Mouse (Mus musculus): ENCODE measurements around the gene Prkn. TPM values are rescaled to one million over a fixed set of nuclear protein-coding genes. Genes with fewer than 3 reads are reported as not detected.

Prkn gene
- polyA plus RNA-seq, 1 experiment from 2014 or later: 2.2 TPM

DNA sequence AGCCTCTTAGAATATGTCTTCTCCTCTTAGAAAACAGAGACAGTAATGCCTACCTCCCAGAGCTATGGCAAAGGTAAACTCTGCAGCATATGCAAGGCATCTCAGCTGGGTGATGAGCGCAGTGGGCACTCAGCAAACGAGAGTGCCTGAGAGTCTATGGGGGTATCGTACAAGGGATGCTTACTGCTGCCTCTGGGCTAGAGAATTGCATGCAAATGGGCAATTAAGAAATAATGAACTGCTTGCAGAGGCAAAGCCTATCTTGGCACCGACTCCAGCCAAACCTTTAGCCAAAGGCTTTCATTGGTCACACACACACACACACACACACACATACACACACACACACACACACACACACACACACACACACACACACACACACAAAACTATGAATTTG is 290.7 kb downstream of the Prkn start:
- Histone ChIP-seq H3K4me3 (replicated peaks; ENCODE audit: low read length) (no peak overlapping the region), H3K4me2 (ENCODE audit: low read depth, low read length) (no peak overlapping the region), H3K27me3 (ENCODE audit: control insufficient read depth, insufficient read depth, low read length) (no peaks in the 10 kb centered on the region), H3K4me1 (ENCODE audit: control insufficient read depth, insufficient read depth, low read length) (no peaks in the 10 kb centered on the region), H3K9me3 (replicated peaks; ENCODE audit: control insufficient read depth, low read length) (no peaks in the 10 kb centered on the region), H3K36me3 (ENCODE audit: control insufficient read depth, insufficient read depth, low read length) (no peaks in the 10 kb centered on the region), H3K9ac (ENCODE audit: low read length) (no peak overlapping the region), H3K27ac (ENCODE audit: low read length) (no peak overlapping the region)
- 76% methylated on average over 4 of the region's 4 CpGs for WGBS
- no peak for ATAC-seq (ENCODE audit: insufficient read depth, low FRiP score)

DNA sequence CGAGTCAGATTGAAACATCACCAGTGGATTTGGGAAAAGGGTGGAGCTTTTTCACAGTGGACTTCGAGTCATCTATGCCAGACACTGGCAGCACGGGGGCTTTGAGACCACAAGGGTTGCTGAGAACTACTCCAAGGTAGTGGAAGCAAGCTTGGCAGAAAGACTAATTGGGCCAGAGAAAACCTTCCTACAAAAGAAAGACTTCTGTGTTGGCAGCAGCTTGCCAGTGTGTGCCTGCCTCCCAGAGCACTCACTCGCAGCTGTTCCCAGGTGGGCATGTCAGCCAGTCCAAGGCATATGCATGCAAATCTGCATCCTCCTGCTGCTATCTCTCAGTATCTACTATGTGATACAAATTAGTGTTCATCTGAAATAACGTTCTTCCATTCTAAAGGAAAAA is 302.1 kb downstream of the Prkn start:
- Histone ChIP-seq H3K27ac (ENCODE audit: low read length) (no peak overlapping the region), H3K4me1 (ENCODE audit: control insufficient read depth, insufficient read depth, low read length) (no peaks in the 10 kb centered on the region), H3K4me3 (replicated peaks; ENCODE audit: low read length) (no peak overlapping the region), H3K9ac (ENCODE audit: low read length) (no peak overlapping the region), H3K27me3 (ENCODE audit: control insufficient read depth, insufficient read depth, low read length) (no peaks in the 10 kb centered on the region), H3K36me3 (ENCODE audit: control insufficient read depth, insufficient read depth, low read length) (no peaks in the 10 kb centered on the region), H3K4me2 (ENCODE audit: low read depth, low read length) (no peak overlapping the region), H3K9me3 (replicated peaks; ENCODE audit: control insufficient read depth, low read length) (no peaks in the 10 kb centered on the region)
- ATAC-seq (ENCODE audit: insufficient read depth, low FRiP score): no peak
- WGBS: 66% methylated on average over 5 of the region's 5 CpGs

- 76% methylated on average over 3 of the region's 3 CpGs for WGBS
- no peaks in the 10 kb centered on the region for H3K4me1 ChIP-seq (ENCODE audit: control insufficient read depth, insufficient read depth, low read length)
- no peaks in the 10 kb centered on the region for H3K36me3 ChIP-seq (ENCODE audit: control insufficient read depth, insufficient read depth, low read length)
- no peak overlapping the region for H3K9ac ChIP-seq (ENCODE audit: low read length)
- no peak overlapping the region for H3K4me2 ChIP-seq (ENCODE audit: low read depth, low read length)
- H3K4me3 ChIP-seq (replicated peaks; ENCODE audit: low read length): no peak overlapping the region
- H3K27ac ChIP-seq (ENCODE audit: low read length): no peak overlapping the region
- no peak for ATAC-seq (ENCODE audit: insufficient read depth, low FRiP score)
- H3K9me3 ChIP-seq (replicated peaks; ENCODE audit: control insufficient read depth, low read length): no peaks in the 10 kb centered on the region
- H3K27me3 ChIP-seq (ENCODE audit: control insufficient read depth, insufficient read depth, low read length): no peaks in the 10 kb centered on the region
Observed at GRCm38 (mm10) chr17:11156119-11156518, 315.9 kb downstream of the Prkn start.

GRCm38 (mm10) chr17:11157536-11157935 is 317.4 kb downstream of the Prkn start:
- WGBS: 74% methylated on average over 7 of the region's 7 CpGs

GRCm38 (mm10) chr17:11161436-11161835 is 321.3 kb downstream of the Prkn start:
- WGBS: 78% methylated on average over 1 of the region's 1 CpGs
- no peaks in the 10 kb centered on the region for H3K36me3 ChIP-seq (ENCODE audit: control insufficient read depth, insufficient read depth, low read length)
- no peak overlapping the region for H3K4me3 ChIP-seq (replicated peaks; ENCODE audit: low read length)
- H3K4me1 ChIP-seq (ENCODE audit: control insufficient read depth, insufficient read depth, low read length): no peaks in the 10 kb centered on the region
- H3K4me2 ChIP-seq (ENCODE audit: low read depth, low read length): no peak overlapping the region
- H3K27me3 ChIP-seq (ENCODE audit: control insufficient read depth, insufficient read depth, low read length): no peaks in the 10 kb centered on the region
- no peaks in the 10 kb centered on the region for H3K9me3 ChIP-seq (replicated peaks; ENCODE audit: control insufficient read depth, low read length)
- H3K27ac ChIP-seq (ENCODE audit: low read length): no peak overlapping the region
- no peak overlapping the region for H3K9ac ChIP-seq (ENCODE audit: low read length)
- no peak for ATAC-seq (ENCODE audit: insufficient read depth, low FRiP score)

More at GRCm38 (mm10) chr17:11157536-11157935, 317.4 kb downstream of the Prkn start:
- no peaks in the 10 kb centered on the region for H3K4me1 ChIP-seq (ENCODE audit: control insufficient read depth, insufficient read depth, low read length)
- no peak for ATAC-seq (ENCODE audit: insufficient read depth, low FRiP score)
- H3K9me3 ChIP-seq (replicated peaks; ENCODE audit: control insufficient read depth, low read length): no peaks in the 10 kb centered on the region
- H3K27ac ChIP-seq (ENCODE audit: low read length): no peak overlapping the region
- no peaks in the 10 kb centered on the region for H3K36me3 ChIP-seq (ENCODE audit: control insufficient read depth, insufficient read depth, low read length)
- no peak overlapping the region for H3K4me2 ChIP-seq (ENCODE audit: low read depth, low read length)
- no peak overlapping the region for H3K4me3 ChIP-seq (replicated peaks; ENCODE audit: low read length)
- H3K27me3 ChIP-seq (ENCODE audit: control insufficient read depth, insufficient read depth, low read length): no peaks in the 10 kb centered on the region
- H3K9ac ChIP-seq (ENCODE audit: low read length): no peak overlapping the region

DNA sequence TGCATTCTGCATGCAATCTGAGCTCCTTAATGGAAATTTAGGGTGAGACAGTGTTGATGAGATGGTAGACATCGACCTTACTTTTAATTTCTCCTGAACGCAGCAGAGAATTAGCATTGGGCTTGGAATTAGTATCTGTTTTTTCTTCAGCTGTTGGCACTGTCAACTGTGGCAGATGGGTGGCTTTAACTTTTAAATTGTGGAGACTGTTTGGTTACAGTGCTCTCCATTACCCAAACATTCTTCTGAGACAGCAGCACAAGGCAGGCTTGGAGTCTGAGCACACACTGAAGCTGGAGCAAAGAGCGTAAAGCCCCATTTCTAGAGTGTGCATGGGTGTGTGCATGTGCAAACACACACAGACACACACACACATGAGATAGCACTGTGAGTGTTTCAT is 322.6 kb downstream of the Prkn start:
- Histone ChIP-seq H3K4me3 (replicated peaks; ENCODE audit: low read length) (no peak overlapping the region), H3K9me3 (replicated peaks; ENCODE audit: control insufficient read depth, low read length) (no peaks in the 10 kb centered on the region), H3K4me2 (ENCODE audit: low read depth, low read length) (no peak overlapping the region), H3K9ac (ENCODE audit: low read length) (no peak overlapping the region), H3K36me3 (ENCODE audit: control insufficient read depth, insufficient read depth, low read length) (no peaks in the 10 kb centered on the region), H3K27ac (ENCODE audit: low read length) (no peak overlapping the region), H3K4me1 (ENCODE audit: control insufficient read depth, insufficient read depth, low read length) (no peaks in the 10 kb centered on the region), H3K27me3 (ENCODE audit: control insufficient read depth, insufficient read depth, low read length) (no peaks in the 10 kb centered on the region)
- WGBS: 61% methylated on average over 3 of the region's 3 CpGs
- no peak for ATAC-seq (ENCODE audit: insufficient read depth, low FRiP score)

DNA sequence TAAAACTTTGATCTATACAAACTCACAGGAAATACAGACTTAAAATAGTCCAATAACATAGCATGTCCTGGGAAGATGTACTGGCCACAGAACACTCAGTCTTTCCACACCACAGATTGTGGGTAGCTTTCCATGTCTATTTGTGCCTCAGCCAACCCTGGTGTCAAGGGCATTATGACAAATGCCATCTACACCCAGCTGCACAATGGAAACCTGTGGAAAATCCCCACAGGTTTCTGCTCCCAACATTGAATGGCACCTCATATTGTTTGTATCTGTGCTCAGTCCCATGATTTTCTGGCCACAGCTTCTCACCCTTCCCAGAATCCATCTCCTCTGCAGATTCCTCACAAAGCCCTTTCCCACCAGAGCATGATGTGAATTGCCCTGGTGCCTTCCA is 347.2 kb downstream of the Prkn start:
- ATAC-seq (ENCODE audit: insufficient read depth, low FRiP score): no peak
- Histone ChIP-seq H3K27me3 (ENCODE audit: control insufficient read depth, insufficient read depth, low read length) (no peaks in the 10 kb centered on the region), H3K4me2 (ENCODE audit: low read depth, low read length) (no peak overlapping the region)

GRCm38 (mm10) chr17:11188494-11188893 is 348.3 kb downstream of the Prkn start:
- WGBS: 62% methylated on average over 4 of the region's 4 CpGs
- no peak for ATAC-seq (ENCODE audit: insufficient read depth, low FRiP score)
- H3K27ac ChIP-seq (ENCODE audit: low read length): no peak overlapping the region

More for the DNA sequence above, 347.2 kb downstream of the Prkn start:
- no peaks in the 10 kb centered on the region for H3K36me3 ChIP-seq (ENCODE audit: control insufficient read depth, insufficient read depth, low read length)
- no peaks in the 10 kb centered on the region for H3K9me3 ChIP-seq (replicated peaks; ENCODE audit: control insufficient read depth, low read length)
- H3K4me3 ChIP-seq (replicated peaks; ENCODE audit: low read length): no peak overlapping the region
- H3K27ac ChIP-seq (ENCODE audit: low read length): no peak overlapping the region
- H3K4me1 ChIP-seq (ENCODE audit: control insufficient read depth, insufficient read depth, low read length): no peaks in the 10 kb centered on the region
- H3K9ac ChIP-seq (ENCODE audit: low read length): no peak overlapping the region

GRCm38 (mm10) chr17:11190306-11190705 is 350.1 kb downstream of the Prkn start:
- 42% methylated on average over 2 of the region's 2 CpGs for WGBS
- Histone ChIP-seq H3K4me1 (ENCODE audit: control insufficient read depth, insufficient read depth, low read length) (no peaks in the 10 kb centered on the region), H3K27ac (ENCODE audit: low read length) (no peak overlapping the region)

More at GRCm38 (mm10) chr17:11188494-11188893, 348.3 kb downstream of the Prkn start:
- H3K36me3 ChIP-seq (ENCODE audit: control insufficient read depth, insufficient read depth, low read length): no peaks in the 10 kb centered on the region
- H3K4me3 ChIP-seq (replicated peaks; ENCODE audit: low read length): no peak overlapping the region
- no peaks in the 10 kb centered on the region for H3K27me3 ChIP-seq (ENCODE audit: control insufficient read depth, insufficient read depth, low read length)
- H3K4me2 ChIP-seq (ENCODE audit: low read depth, low read length): no peak overlapping the region
- H3K9me3 ChIP-seq (replicated peaks; ENCODE audit: control insufficient read depth, low read length): no peaks in the 10 kb centered on the region
- no peak overlapping the region for H3K9ac ChIP-seq (ENCODE audit: low read length)
- H3K4me1 ChIP-seq (ENCODE audit: control insufficient read depth, insufficient read depth, low read length): no peaks in the 10 kb centered on the region

DNA sequence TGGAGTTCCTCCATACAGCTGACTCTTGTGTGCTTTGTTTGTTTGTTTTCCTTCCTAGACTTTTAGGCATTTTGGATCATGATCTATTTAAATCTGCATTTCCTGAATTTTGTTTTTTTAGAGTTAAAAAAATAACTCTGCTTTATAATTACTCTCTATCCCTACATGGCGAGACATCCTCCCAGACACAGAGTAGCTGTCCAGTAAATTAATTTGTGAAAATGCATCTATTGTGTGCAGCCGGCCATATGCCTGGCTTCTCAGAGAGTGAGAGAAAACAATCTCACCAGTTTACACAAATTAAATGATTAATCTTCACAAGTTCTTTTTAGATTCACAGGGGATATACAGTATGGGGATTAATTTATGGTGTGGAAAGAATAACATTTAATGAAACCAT is 357.9 kb downstream of the Prkn start:
- Histone ChIP-seq H3K27me3 (ENCODE audit: control insufficient read depth, insufficient read depth, low read length) (no peaks in the 10 kb centered on the region), H3K9ac (ENCODE audit: low read length) (no peak overlapping the region), H3K4me3 (replicated peaks; ENCODE audit: low read length) (no peak overlapping the region), H3K27ac (ENCODE audit: low read length) (no peak overlapping the region), H3K36me3 (ENCODE audit: control insufficient read depth, insufficient read depth, low read length) (no peaks in the 10 kb centered on the region), H3K9me3 (replicated peaks; ENCODE audit: control insufficient read depth, low read length) (no peaks in the 10 kb centered on the region), H3K4me1 (ENCODE audit: control insufficient read depth, insufficient read depth, low read length) (no peaks in the 10 kb centered on the region), H3K4me2 (ENCODE audit: low read depth, low read length) (no peak overlapping the region)
- WGBS: 45% methylated on average over 2 of the region's 2 CpGs
- ATAC-seq (ENCODE audit: insufficient read depth, low FRiP score): no peak

More at GRCm38 (mm10) chr17:11190306-11190705, 350.1 kb downstream of the Prkn start:
- Histone ChIP-seq H3K9ac (ENCODE audit: low read length) (no peak overlapping the region), H3K9me3 (replicated peaks; ENCODE audit: control insufficient read depth, low read length) (no peaks in the 10 kb centered on the region), H3K36me3 (ENCODE audit: control insufficient read depth, insufficient read depth, low read length) (no peaks in the 10 kb centered on the region), H3K4me2 (ENCODE audit: low read depth, low read length) (no peak overlapping the region), H3K4me3 (replicated peaks; ENCODE audit: low read length) (no peak overlapping the region), H3K27me3 (ENCODE audit: control insufficient read depth, insufficient read depth, low read length) (no peaks in the 10 kb centered on the region)
- ATAC-seq (ENCODE audit: insufficient read depth, low FRiP score): no peak

Data from stomach, embryonic 16.5 days (tissue).